Mouse (Mus musculus): ENCODE measurements at regions not wholly inside any gene's neighbourhood (a gene's known extent, or its start where the extent isn't known, plus 50 kb on each side); places are given as distances from the start of the nearest gene placed in this dataset.
A peak's percentile ranks its signal among the peaks of the same experiment; 100 is the strongest.
"Not testable (repeated sequence)": the region's sequence is repeated elsewhere in the genome, so short reads cannot be mapped to it uniquely, and the experiment has no call there.

DNA sequence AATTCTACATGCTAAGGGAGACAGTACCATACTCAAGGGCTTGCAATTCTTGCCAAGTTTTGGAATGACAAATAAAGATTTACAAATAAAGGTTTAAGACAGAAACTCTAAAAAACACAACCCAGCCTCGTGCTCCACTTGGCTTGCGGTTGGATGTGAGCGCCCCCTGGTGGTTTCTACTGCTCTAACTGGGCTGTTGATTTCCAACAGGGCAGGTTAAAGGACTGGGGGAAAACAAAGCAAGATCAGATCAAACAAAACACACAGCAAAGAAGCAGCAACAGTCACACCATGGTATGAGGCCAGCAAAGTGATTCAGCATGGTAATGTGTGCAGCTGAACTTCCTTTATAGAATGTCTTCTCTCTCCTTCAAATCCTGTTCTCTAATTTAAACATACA is 339.2 kb downstream of the Adam3 start:
- Histone ChIP-seq H3K4me3 (ENCODE audit: low read depth, low read length) (no peak overlapping the region), H3K9me3 (replicated peaks; ENCODE audit: control insufficient read depth, low read length, poor library complexity, severe bottlenecking) (no peaks in the 10 kb centered on the region), H3K27ac (ENCODE audit: low read length) (no peak overlapping the region), H3K4me1 (ENCODE audit: control insufficient read depth, insufficient read depth, low read length) (no peaks in the 10 kb centered on the region), H3K36me3 (ENCODE audit: control insufficient read depth, insufficient read depth, low read length) (no peaks in the 10 kb centered on the region), H3K9ac (ENCODE audit: low read depth, low read length) (no peak overlapping the region), H3K4me2 (ENCODE audit: low read length) (no peak overlapping the region), H3K27me3 (ENCODE audit: control insufficient read depth, insufficient read depth, low read depth, low read length) (no peaks in the 10 kb centered on the region)
- 3% methylated on average over 3 of the region's 3 CpGs for WGBS
- peak; percentile 32; the same call in 1 of the 2 replicates for ATAC-seq

DNA sequence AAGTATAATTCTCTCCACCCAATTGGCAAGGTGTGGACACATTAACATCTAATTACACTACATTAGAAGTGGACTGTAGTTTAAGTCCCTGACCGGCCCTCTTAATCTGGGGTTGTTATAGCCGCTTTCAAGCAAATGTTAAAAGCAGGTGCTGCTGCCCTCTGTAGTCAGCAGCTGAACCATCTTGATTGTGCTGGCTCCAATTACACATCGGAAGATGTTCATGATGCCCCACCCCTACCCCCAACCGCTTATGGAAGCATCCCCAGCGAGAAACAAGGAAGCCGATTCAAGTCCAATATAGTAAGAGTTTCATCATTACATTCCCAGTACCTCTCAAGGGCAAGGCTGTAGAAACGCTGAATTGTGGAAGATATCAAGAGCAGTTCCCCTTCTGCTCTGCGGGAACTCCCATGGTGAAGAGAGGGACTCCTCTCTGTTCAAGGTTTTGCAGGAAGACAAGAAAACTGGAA is 341.7 kb downstream of the Adam3 start:
- Histone ChIP-seq H3K27me3 (ENCODE audit: control insufficient read depth, insufficient read depth, low read depth, low read length) (no peaks in the 10 kb centered on the region), H3K4me3 (ENCODE audit: low read depth, low read length) (no peak overlapping the region), H3K9me3 (replicated peaks; ENCODE audit: control insufficient read depth, low read length, poor library complexity, severe bottlenecking) (no peaks in the 10 kb centered on the region), H3K9ac (ENCODE audit: low read depth, low read length) (no peak overlapping the region), H3K4me2 (ENCODE audit: low read length) (no peak overlapping the region), H3K36me3 (ENCODE audit: control insufficient read depth, insufficient read depth, low read length) (no peaks in the 10 kb centered on the region), H3K4me1 (ENCODE audit: control insufficient read depth, insufficient read depth, low read length) (no peaks in the 10 kb centered on the region), H3K27ac (ENCODE audit: low read length) (no peak overlapping the region)
- ATAC-seq, result no peak
- WGBS, result 73% methylated on average over 8 of the region's 8 CpGs

DNA sequence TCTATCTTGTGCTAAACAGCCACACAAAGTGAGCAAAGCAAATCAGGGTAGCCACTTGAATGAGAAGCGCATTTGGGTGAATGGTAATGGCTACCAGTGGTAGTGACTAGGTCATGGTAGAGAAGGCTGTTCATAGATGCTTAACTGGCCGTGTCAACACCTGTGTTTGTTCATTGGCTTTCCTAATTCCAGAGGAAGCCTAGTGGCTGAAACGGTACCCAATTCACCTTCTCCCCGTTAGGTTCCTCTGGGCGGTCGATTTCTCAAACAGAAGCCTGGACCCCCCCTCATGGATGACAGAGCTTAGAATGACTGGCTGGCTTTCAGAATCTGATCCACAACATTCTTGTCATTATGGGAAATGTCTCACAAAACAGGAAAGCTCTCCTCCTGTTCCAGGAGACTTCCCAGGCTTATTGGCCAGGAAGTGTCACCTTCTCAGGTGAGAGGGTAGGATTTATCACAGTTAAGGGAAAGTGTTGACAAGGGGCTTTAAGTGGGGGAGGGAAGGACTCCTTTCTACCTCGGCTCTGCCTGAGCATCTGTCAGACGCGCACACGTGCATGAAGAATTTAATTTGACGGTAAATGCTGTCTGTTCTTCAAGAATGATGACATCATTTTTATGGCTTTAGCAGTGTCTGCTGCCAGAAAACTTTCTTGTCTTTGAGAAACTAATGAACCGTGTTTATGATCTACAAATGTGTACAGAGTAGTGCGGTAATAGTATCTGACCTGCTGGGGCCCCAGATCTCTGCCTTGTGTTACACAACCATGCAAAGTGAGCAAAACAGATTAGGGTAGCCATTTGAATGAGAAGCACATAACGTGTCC is 342.3 kb downstream of the Adam3 start:
- WGBS, result 78% methylated on average over 14 of the region's 14 CpGs
- Histone ChIP-seq H3K27ac (ENCODE audit: low read length) (no peak overlapping the region), H3K27me3 (ENCODE audit: control insufficient read depth, insufficient read depth, low read depth, low read length) (no peaks in the 10 kb centered on the region), H3K4me1 (ENCODE audit: control insufficient read depth, insufficient read depth, low read length) (no peaks in the 10 kb centered on the region), H3K4me2 (ENCODE audit: low read length) (no peak overlapping the region), H3K4me3 (ENCODE audit: low read depth, low read length) (no peak overlapping the region), H3K9ac (ENCODE audit: low read depth, low read length) (no peak overlapping the region), H3K36me3 (ENCODE audit: control insufficient read depth, insufficient read depth, low read length) (no peaks in the 10 kb centered on the region), H3K9me3 (replicated peaks; ENCODE audit: control insufficient read depth, low read length, poor library complexity, severe bottlenecking) (no peaks in the 10 kb centered on the region)
- ATAC-seq, result no peak

DNA sequence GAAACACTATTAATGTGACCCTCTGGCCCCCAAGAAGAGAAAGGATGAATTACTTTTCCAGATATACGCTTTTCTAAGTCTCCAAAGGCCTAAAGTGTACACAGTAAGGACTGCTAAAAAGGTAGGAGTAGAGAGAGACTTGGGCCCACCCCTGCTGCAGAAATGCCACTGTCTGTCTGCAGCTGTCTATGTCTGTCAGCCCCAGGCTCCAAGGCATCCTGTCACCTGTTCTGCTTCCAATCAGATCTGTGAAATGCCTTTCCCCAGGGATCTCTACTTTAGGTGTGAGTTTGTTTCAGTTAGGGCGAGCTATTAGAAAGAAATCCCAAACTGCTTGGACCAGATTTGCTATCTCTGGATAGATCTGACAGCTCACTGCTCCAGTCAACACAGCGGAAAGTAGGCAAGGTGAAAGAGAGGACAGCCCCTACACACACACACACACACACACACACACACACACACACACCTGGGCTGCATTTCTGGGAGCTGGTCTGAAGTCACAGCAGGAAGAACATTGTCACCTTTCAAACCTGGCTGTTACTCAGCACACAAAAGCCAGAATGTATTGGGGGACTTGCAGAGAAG is 343.9 kb downstream of the Adam3 start:
- no peaks in the 10 kb centered on the region for H3K9me3 ChIP-seq (replicated peaks; ENCODE audit: control insufficient read depth, low read length, poor library complexity, severe bottlenecking)
- no peak overlapping the region for H3K9ac ChIP-seq (ENCODE audit: low read depth, low read length)
- 72% methylated on average over 3 of the region's 3 CpGs for WGBS
- ATAC-seq, result no peak
- no peak overlapping the region for H3K4me2 ChIP-seq (ENCODE audit: low read length)
- no peaks in the 10 kb centered on the region for H3K27me3 ChIP-seq (ENCODE audit: control insufficient read depth, insufficient read depth, low read depth, low read length)
- H3K27ac ChIP-seq (ENCODE audit: low read length), result no peak overlapping the region
- no peaks in the 10 kb centered on the region for H3K36me3 ChIP-seq (ENCODE audit: control insufficient read depth, insufficient read depth, low read length)
- no peaks in the 10 kb centered on the region for H3K4me1 ChIP-seq (ENCODE audit: control insufficient read depth, insufficient read depth, low read length)
- no peak overlapping the region for H3K4me3 ChIP-seq (ENCODE audit: low read depth, low read length)

DNA sequence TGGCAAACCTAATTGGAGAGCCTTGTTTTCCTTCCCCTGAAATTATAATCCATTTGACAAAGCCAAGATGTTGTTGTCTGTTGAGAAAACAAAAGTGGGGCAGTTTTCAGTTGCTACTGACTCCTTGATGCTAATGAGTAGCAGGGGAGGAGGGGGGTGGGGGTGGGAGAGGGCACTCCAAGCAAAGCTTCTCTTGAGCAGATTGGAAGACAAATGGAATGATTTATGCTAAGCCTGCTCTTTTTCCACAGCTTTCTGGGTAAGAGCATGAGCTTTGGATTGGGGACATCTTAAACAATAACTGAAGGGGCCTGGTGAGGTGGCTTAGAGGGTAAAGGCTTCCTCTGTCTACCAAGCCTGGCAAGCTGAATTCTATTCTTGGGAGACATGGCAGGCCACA is 347.6 kb downstream of the Adam3 start:
- no peaks in the 10 kb centered on the region for H3K9me3 ChIP-seq (replicated peaks; ENCODE audit: control insufficient read depth, low read length, poor library complexity, severe bottlenecking)
- no peak overlapping the region for H3K4me3 ChIP-seq (ENCODE audit: low read depth, low read length)
- no peak overlapping the region for H3K27ac ChIP-seq (ENCODE audit: low read length)
- ATAC-seq, result no peak
- H3K4me1 ChIP-seq (ENCODE audit: control insufficient read depth, insufficient read depth, low read length), result no peaks in the 10 kb centered on the region
- no peak overlapping the region for H3K9ac ChIP-seq (ENCODE audit: low read depth, low read length)
- no peaks in the 10 kb centered on the region for H3K27me3 ChIP-seq (ENCODE audit: control insufficient read depth, insufficient read depth, low read depth, low read length)
- H3K4me2 ChIP-seq (ENCODE audit: low read length), result no peak overlapping the region
- H3K36me3 ChIP-seq (ENCODE audit: control insufficient read depth, insufficient read depth, low read length), result no peaks in the 10 kb centered on the region

DNA sequence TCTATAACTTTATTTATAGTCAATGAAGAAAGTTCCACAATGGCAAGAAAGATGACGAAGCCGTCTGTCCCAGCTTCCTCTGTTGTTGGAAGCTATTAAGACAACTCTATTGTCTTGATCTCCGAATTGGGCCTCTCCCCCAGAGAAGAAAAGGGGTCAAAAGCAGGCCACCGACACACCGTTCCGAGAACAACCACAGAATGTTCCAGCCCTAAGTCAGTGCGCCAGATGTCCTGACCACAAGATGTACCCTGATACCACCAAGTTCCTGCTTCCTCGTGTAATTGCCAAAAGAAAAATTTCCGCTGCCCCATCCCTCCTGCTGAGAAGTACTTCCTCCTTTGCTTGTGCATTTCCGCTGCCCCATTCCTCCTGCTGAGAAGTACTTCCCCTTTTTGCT is 348.8 kb downstream of the Adam3 start:
- not testable (repeated sequence) for H3K27me3 ChIP-seq (ENCODE audit: control insufficient read depth, insufficient read depth, low read depth, low read length); H3K9me3 ChIP-seq (replicated peaks; ENCODE audit: control insufficient read depth, low read length, poor library complexity, severe bottlenecking); H3K9ac ChIP-seq (ENCODE audit: low read depth, low read length); ATAC-seq; H3K4me2 ChIP-seq (ENCODE audit: low read length); H3K36me3 ChIP-seq (ENCODE audit: control insufficient read depth, insufficient read depth, low read length); H3K27ac ChIP-seq (ENCODE audit: low read length); H3K4me1 ChIP-seq (ENCODE audit: control insufficient read depth, insufficient read depth, low read length); H3K4me3 ChIP-seq (ENCODE audit: low read depth, low read length)
- 87% methylated on average over 10 of the region's 10 CpGs for WGBS

DNA sequence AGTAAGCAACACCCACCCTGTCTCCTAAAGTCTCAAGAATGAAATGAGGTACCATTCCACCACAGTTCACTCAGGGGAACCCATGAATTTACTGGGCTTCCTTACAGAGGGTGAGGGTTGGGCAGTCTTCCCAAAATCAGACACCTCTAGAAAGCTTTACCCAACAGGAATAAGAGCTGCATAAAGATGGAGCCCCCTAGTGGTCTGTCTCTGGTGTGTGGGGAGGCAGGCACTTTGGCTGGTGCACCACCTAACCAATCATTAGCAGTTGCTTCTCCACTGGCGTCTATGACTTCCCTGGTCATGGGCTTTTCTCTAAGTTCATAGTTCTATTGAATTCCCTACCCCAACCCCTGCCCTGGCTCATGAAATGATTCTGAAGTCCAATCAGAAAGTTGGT is 351.1 kb downstream of the Adam3 start:
- Histone ChIP-seq H3K9me3 (replicated peaks; ENCODE audit: control insufficient read depth, low read length, poor library complexity, severe bottlenecking) (no peaks in the 10 kb centered on the region), H3K27me3 (ENCODE audit: control insufficient read depth, insufficient read depth, low read depth, low read length) (no peaks in the 10 kb centered on the region), H3K4me3 (ENCODE audit: low read depth, low read length) (no peak overlapping the region), H3K36me3 (ENCODE audit: control insufficient read depth, insufficient read depth, low read length) (no peaks in the 10 kb centered on the region), H3K4me2 (ENCODE audit: low read length) (no peak overlapping the region), H3K9ac (ENCODE audit: low read depth, low read length) (no peak overlapping the region), H3K4me1 (ENCODE audit: control insufficient read depth, insufficient read depth, low read length) (no peaks in the 10 kb centered on the region), H3K27ac (ENCODE audit: low read length) (no peak overlapping the region)
- ATAC-seq, result no peak
- WGBS, result 88% methylated on average over 1 of the region's 1 CpGs

DNA sequence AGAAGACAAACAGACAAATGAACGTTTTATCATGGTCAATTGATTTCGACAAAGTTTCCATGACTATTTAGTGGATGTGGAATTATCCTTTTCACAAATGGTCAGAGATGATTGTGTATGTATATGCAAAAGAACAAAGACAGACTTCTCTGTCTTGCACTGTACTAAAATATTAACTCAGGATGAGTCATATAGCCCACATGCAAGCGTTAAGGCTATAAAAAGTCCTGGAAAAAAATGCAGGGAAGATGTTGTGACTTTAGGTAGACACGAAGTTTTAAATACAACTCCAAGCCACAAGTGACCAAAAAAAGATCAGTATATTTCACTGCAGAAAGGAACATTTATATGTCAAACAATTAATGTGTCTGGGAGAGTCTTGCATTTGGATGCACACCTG is 353.6 kb downstream of the Adam3 start:
- H3K27ac ChIP-seq (ENCODE audit: low read length), result no peak overlapping the region
- 91% methylated on average over 4 of the region's 4 CpGs for WGBS
- ATAC-seq, result no peak
- H3K9ac ChIP-seq (ENCODE audit: low read depth, low read length), result no peak overlapping the region
- no peaks in the 10 kb centered on the region for H3K36me3 ChIP-seq (ENCODE audit: control insufficient read depth, insufficient read depth, low read length)
- no peak overlapping the region for H3K4me2 ChIP-seq (ENCODE audit: low read length)
- H3K4me1 ChIP-seq (ENCODE audit: control insufficient read depth, insufficient read depth, low read length), result peaks cover 2% of the 10 kb centered on the region; the same call in 1 of the 2 replicates
- H3K4me3 ChIP-seq (ENCODE audit: low read depth, low read length), result no peak overlapping the region
- no peaks in the 10 kb centered on the region for H3K27me3 ChIP-seq (ENCODE audit: control insufficient read depth, insufficient read depth, low read depth, low read length)
- H3K9me3 ChIP-seq (replicated peaks; ENCODE audit: control insufficient read depth, low read length, poor library complexity, severe bottlenecking), result no peaks in the 10 kb centered on the region

DNA sequence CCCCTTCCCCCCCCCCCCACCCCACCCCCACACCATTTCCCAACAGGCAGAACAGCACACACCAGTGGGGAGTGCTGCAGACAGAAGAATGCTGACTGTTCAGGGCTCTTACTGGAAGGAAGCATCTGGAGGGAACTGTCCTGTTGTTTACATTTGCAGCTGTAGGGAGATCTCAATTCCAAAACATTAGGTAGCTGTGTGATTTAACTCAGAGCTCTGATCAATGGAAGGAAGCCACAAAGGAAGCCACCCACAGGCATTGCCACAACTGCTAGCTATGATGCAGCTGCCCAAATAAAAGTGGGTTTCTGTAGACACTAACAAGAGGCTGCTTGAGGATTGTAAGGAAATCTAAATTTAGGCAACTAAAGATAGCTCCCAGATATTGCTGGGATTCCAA is 359.7 kb downstream of the Adam3 start:
- H3K36me3 ChIP-seq (ENCODE audit: control insufficient read depth, insufficient read depth, low read length), result no peaks in the 10 kb centered on the region
- no peaks in the 10 kb centered on the region for H3K27me3 ChIP-seq (ENCODE audit: control insufficient read depth, insufficient read depth, low read depth, low read length)
- no peaks in the 10 kb centered on the region for H3K9me3 ChIP-seq (replicated peaks; ENCODE audit: control insufficient read depth, low read length, poor library complexity, severe bottlenecking)
- no peak overlapping the region for H3K27ac ChIP-seq (ENCODE audit: low read length)
- no peak overlapping the region for H3K4me3 ChIP-seq (ENCODE audit: low read depth, low read length)
- H3K9ac ChIP-seq (ENCODE audit: low read depth, low read length), result no peak overlapping the region
- H3K4me1 ChIP-seq (ENCODE audit: control insufficient read depth, insufficient read depth, low read length), result peaks cover 2% of the 10 kb centered on the region; the same call in 1 of the 2 replicates
- ATAC-seq, result no peak
- H3K4me2 ChIP-seq (ENCODE audit: low read length), result no peak overlapping the region

Measured in midbrain, embryonic 16.5 days (tissue).